Mouse (Mus musculus) midbrain, postnatal 0 days (tissue): ENCODE data around the gene Fstl1. TPM values are rescaled to one million over a fixed set of nuclear protein-coding genes. Genes with fewer than 3 reads are reported as not detected.

Source experiments
- ATAC-seq: fragments of 200-750 bp; cut with Nextera tagmentation; 2 replicates; pipeline ENCODE4 v1.8.0; 2017; ENCODE audit warnings: moderate number of reproducible peaks, mild to moderate bottlenecking, moderate TSS enrichment, moderate library complexity; ENCODE audit not compliant: low FRiP score
- DNase-seq: peaks from one replicate; pipeline ENCODE4 v3.0.0-alpha.2; 2015; ENCODE audit warnings: low spot score
- H3K27ac ChIP-seq: fragments of 300-500 bp; sonication (generic); 2 replicates; pipeline ENCODE4 v1.5.1; 2014; ENCODE audit warnings: low read depth, mild to moderate bottlenecking, low read length, mixed read lengths
- H3K27me3 ChIP-seq: fragments of 300-500 bp; sonication (generic); 2 replicates; pipeline ENCODE4 v1.6.1; 2014; ENCODE audit warnings: low read length, control low read depth, mixed read lengths; ENCODE audit not compliant: insufficient read depth
- H3K36me3 ChIP-seq: fragments of 300-500 bp; sonication (generic); 2 replicates; pipeline ENCODE4 v1.6.1; 2014; ENCODE audit warnings: low read length, control low read depth, mixed read lengths; ENCODE audit not compliant: insufficient read depth
- H3K4me1 ChIP-seq: fragments of 300-500 bp; sonication (generic); 2 replicates; pipeline ENCODE4 v1.6.1; 2014; ENCODE audit warnings: mild to moderate bottlenecking, control low read depth, antibody characterized with exemption, low read length, mixed read lengths; ENCODE audit not compliant: insufficient read depth
- H3K4me2 ChIP-seq: fragments of 300-500 bp; sonication (generic); 2 replicates; pipeline ENCODE4 v1.6.1; 2014; ENCODE audit warnings: low read depth, mild to moderate bottlenecking, low read length, mixed read lengths; ENCODE audit not compliant: poor library complexity, severe bottlenecking
- H3K4me3 ChIP-seq: fragments of 300-500 bp; sonication (generic); 2 replicates; pipeline ENCODE4 v1.5.1; 2014; ENCODE audit warnings: low read depth, mild to moderate bottlenecking, low read length, moderate library complexity
- H3K9ac ChIP-seq: fragments of 300-500 bp; sonication (generic); replicated peaks from 2 replicates; pipeline ENCODE4 v1.6.1; 2014; ENCODE audit warnings: mild to moderate bottlenecking, low read length, moderate library complexity, mixed read lengths; ENCODE audit not compliant: poor library complexity, severe bottlenecking
- H3K9me3 ChIP-seq: fragments of 300-500 bp; sonication (generic); 2 replicates; pipeline ENCODE4 v1.6.1; 2016; ENCODE audit warnings: low read length, control low read depth
- CTCF ChIP-seq: IDR thresholded peaks from 2 replicates; pipeline ENCODE4 v1.5.1; 2016; ENCODE audit warnings: antibody characterized with exemption, mild to moderate bottlenecking
- WGBS: fragments of 180-500 bp; shearing (Covaris S2); extraction: QIAGEN DNeasy Blood & Tissue Kit; methylation state at CpG from one replicate; pipeline ENCODE4 v1.1.7; 2014; 5-methylcytosine and 5-hydroxymethylcytosine counted together
- polyA plus RNA-seq: library from polyadenylated mRNA; unstranded; fragments of >200 nt; fragmentation: Nextera tagmentation; extraction: Ambion mirVana; gene quantifications from 2 replicates; pipeline ENCODE4 v1.2.1, GENCODE M21; 2015
- total RNA-seq: library from RNA; depleted of rRNA; stranded (reverse); fragments of >200 nt; gene quantifications from 2 replicates; pipeline ENCODE4 v1.2.3, GENCODE M21; 2014

Gene Fstl1
- total and polyA plus RNA-seq, 2 experiments from 2014 or later = 51.6 to 58.8 TPM

DNA sequence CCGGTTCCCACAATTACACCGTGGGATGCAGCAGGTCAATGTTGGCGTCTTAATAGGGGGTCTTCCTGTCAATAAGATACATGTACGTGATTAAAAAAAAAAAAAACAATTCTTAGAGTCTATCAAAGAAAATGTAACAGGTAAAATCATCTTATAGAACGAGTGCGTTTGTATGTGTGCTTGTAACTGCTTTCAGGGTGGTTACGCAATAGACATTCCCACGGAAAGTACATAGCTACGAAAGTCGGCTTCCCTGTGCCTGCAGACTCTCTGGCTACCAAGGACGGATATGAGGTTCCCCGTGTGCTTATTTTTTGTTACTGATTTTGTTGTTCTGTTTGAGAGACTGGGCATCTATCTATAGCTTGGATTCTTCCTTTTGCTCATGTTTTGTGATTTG is 67.1 kb downstream of the Fstl1 start:
- no peak for DNase-seq
- ATAC-seq = no peak
- Histone ChIP-seq H3K27ac (no peak overlapping the region), H3K4me3 (no peak overlapping the region), H3K36me3 (no peaks in the 10 kb centered on the region), H3K27me3 (no peaks in the 10 kb centered on the region), H3K4me1 (no peaks in the 10 kb centered on the region), H3K4me2 (no peak overlapping the region), H3K9ac (no peak overlapping the region), H3K9me3 (no peaks in the 10 kb centered on the region)
- no peak for TF ChIP-seq CTCF
- 91% methylated on average over 12 of the region's 12 CpGs for WGBS

DNA sequence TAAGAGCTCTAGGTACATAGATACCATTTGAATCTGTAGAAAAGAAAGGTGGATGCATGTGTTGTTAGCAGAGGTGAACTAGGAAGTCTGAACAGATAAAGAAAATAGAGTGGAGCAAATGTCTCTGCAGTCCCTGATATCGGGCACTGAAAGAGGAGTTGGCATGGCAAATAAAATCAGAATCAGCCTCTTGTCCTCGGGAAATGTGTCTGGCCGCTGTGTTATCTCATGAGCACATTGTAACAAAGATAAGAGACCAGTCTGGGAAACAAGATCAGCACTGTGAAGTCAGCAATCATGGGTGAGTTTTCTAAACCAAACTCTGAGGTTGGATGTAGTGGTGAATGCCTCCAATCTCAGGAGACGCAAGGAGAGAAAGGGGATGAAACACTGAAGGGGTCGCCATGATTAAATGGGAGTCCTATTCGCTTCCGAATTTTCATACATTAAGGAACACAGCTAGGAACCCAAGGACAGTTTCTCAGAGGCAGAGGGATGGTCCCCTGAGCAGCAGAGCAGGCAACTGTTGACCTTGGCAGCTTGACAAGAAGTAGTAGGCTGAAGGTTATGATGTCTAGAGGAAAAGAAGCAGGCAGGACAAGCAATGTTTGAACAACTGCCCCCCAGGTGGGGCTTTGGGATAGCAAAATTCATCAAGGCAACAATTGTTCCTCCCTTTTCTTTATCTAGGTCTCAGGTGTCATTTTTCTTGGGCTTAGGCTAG is 68.7 kb downstream of the Fstl1 start:
- ATAC-seq (no peak), DNase-seq (no peak)
- TF ChIP-seq CTCF = no peak
- Histone ChIP-seq H3K4me2 (no peak overlapping the region), H3K9ac (no peak overlapping the region), H3K27ac (no peak overlapping the region), H3K36me3 (no peaks in the 10 kb centered on the region), H3K27me3 (no peaks in the 10 kb centered on the region), H3K4me3 (no peak overlapping the region), H3K9me3 (no peaks in the 10 kb centered on the region), H3K4me1 (no peaks in the 10 kb centered on the region)
- WGBS = 87% methylated on average over 7 of the region's 7 CpGs

DNA sequence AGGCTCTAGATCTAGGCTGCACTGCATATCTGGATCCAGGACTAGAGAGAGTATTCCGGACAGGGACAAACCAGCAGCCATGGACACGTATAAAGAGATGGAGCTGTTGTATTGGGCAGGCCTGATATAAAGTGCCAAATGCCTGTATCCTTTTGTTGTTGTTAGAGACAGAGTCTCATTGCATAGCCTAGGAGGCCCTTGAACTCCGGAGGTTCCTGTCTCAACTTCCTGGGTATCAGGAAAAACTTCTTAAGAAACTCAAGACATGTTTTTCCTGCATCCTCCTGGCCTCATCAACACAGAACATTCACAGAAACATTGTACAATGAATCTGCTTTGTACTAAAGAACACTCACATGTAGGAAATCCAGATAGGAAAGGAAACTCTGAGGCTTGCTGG is 70.4 kb downstream of the Fstl1 start:
- Histone ChIP-seq H3K4me3 (no peak overlapping the region), H3K27ac (no peak overlapping the region), H3K4me2 (no peak overlapping the region), H3K9ac (no peak overlapping the region), H3K4me1 (no peaks in the 10 kb centered on the region), H3K27me3 (no peaks in the 10 kb centered on the region), H3K36me3 (no peaks in the 10 kb centered on the region), H3K9me3 (no peaks in the 10 kb centered on the region)
- 88% methylated on average over 3 of the region's 3 CpGs for WGBS
- TF ChIP-seq CTCF = no peak
- DNase-seq (no peak), ATAC-seq (no peak)

DNA sequence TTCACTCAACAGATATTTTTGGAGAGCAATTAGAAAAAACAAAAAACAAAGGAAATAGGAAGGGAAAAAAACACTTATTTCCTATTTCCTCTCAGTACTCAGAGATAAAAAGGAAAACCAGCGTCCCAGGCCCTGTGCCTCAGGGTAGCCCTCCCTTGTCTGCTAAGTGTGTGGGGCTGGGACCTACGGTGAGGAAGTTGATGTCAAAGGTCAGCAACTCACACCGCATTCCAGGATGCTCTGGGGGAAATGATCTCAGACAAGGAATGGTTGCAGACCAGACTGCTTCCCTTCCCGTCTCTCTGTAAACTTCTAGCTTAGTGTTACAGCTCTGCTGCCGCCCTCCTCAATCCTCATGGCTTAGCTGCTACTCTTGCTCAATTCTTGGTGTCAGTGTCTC is 74.7 kb downstream of the Fstl1 start:
- no peak overlapping the region for H3K27ac ChIP-seq
- 59% methylated on average over 5 of the region's 5 CpGs for WGBS
- no peaks in the 10 kb centered on the region for H3K36me3 ChIP-seq
- no peak overlapping the region for H3K4me3 ChIP-seq
- no peak for TF ChIP-seq CTCF
- ATAC-seq = no peak
- no peak for DNase-seq
- no peaks in the 10 kb centered on the region for H3K4me1 ChIP-seq
- H3K9ac ChIP-seq = no peak overlapping the region
- no peak overlapping the region for H3K4me2 ChIP-seq
- H3K9me3 ChIP-seq = no peaks in the 10 kb centered on the region
- no peaks in the 10 kb centered on the region for H3K27me3 ChIP-seq

DNA sequence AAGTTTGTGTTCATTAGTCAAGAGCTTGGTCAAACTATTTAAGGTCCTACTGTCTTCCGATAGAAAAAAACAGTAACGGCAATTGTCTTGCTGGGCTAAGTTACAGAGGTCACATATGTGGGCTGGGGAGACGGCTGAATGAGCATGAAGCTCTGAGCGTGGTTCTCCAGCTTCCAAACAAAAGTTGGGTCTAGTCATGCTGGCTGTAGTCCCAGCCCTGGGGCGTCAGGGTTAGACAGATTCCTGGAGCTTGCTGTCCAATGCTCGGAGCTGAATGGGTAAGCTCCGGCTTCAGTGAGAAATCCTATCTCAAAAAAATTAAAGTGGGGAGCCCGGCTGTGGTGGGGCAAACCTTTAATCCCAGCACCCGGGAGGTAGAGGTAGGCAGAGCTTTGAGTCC is 76.6 kb downstream of the Fstl1 start:
- Histone ChIP-seq H3K4me2 (no peak overlapping the region), H3K27me3 (no peaks in the 10 kb centered on the region), H3K4me1 (no peaks in the 10 kb centered on the region), H3K9ac (no peak overlapping the region), H3K4me3 (no peak overlapping the region), H3K36me3 (no peaks in the 10 kb centered on the region), H3K9me3 (no peaks in the 10 kb centered on the region), H3K27ac (no peak overlapping the region)
- 60% methylated on average over 9 of the region's 9 CpGs for WGBS
- TF ChIP-seq CTCF = no peak
- DNase-seq (peak; percentile 52), ATAC-seq (no peak)

DNA sequence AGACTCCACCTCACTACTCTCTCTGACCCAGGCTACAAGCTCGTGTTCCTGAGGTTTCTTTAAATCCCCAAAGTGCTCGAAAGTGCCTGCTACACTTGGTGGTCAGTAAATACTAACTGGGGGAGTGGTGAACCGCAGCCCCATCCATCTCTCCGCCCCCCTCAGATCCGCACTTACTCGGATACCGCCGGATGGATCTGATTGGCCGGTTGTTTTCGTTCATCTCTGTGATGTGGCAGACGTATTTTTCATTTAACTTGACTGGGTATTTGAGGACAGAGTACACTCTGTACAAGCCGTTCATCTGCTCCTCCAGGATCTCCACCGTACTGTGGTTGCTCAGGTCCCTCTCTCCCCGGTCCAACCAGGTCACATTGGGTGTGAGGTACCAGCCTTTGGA is 77.4 kb downstream of the Fstl1 start:
- Histone ChIP-seq H3K4me2 (no peak overlapping the region), H3K4me1 (no peaks in the 10 kb centered on the region), H3K27ac (no peak overlapping the region), H3K9ac (no peak overlapping the region), H3K4me3 (no peak overlapping the region), H3K36me3 (no peaks in the 10 kb centered on the region), H3K9me3 (no peaks in the 10 kb centered on the region), H3K27me3 (no peaks in the 10 kb centered on the region)
- WGBS = 75% methylated on average over 14 of the region's 14 CpGs
- no peak for DNase-seq
- ATAC-seq = no peak
- TF ChIP-seq CTCF = no peak
